Mouse (Mus musculus) cerebellum, adult 2 months (tissue): Measurements from ENCODE around the gene Col1a1.

Experiments used
- CTCF ChIP-seq: fragments of 200-500 bp; IDR thresholded peaks from 2 replicates; pipeline ENCODE4 v1.5.1; 2011; ENCODE audit warnings: low read depth, mild to moderate bottlenecking, control low read depth, low read length, moderate library complexity, borderline replicate concordance; ENCODE audit not compliant: insufficient read depth
- POLR2A ChIP-seq: fragments of 200-500 bp; IDR thresholded peaks from 2 replicates; pipeline ENCODE4 v1.6.1; 2011; ENCODE audit warnings: low read length, control low read depth, borderline replicate concordance; ENCODE audit not compliant: insufficient read depth

DNA sequence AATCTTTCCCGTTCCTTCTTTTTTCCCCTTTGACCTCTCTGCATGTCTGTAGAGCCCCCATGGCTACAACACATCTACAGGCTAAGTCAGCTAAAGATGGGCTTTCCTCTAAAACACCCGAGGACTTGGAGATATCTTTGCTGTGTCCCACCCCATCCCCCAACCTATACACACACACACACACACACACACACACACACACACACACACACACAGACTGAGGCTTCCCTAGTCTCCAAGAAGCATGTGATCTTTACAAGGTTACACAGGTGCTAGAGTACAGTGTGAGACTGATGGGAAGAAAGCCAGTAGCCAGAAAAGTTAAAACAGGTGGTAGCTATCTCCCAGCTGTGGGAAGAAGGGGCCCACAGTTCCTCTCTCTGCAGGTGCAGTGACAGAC is 50.4 kb downstream of the Col1a1 start:
- no peak for TF ChIP-seq CTCF
- no peak for TF ChIP-seq POLR2A
